Mouse (Mus musculus): ENCODE measurements around the gene Ehf.

Ehf gene

GRCm38 (mm10) chr2:103293751-103294150 is 9.3 kb downstream of the Ehf start:
- no peak for DNase-seq

GRCm38 (mm10) chr2:103293214-103293613 is 9.9 kb downstream of the Ehf start:
- no peak for DNase-seq

GRCm38 (mm10) chr2:103290705-103291269 is 12.3 kb downstream of the Ehf start:
- DNase-seq = no peak

GRCm38 (mm10) chr2:103290167-103290566 is 12.9 kb downstream of the Ehf start:
- no peak for DNase-seq

GRCm38 (mm10) chr2:103289407-103289950 is 13.6 kb downstream of the Ehf start:
- DNase-seq = no peak

- DNase-seq = no peak
Measured at GRCm38 (mm10) chr2:103287716-103288115, 15.4 kb downstream of the Ehf start.

GRCm38 (mm10) chr2:103285561-103285960 is 17.5 kb downstream of the Ehf start:
- no peak for DNase-seq

- no peak for DNase-seq
Measured at GRCm38 (mm10) chr2:103283730-103284129, 19.3 kb downstream of the Ehf start.

GRCm38 (mm10) chr2:103282184-103282750 is 20.8 kb downstream of the Ehf start:
- DNase-seq = no peak

- DNase-seq = no peak
Measured at GRCm38 (mm10) chr2:103279927-103280326, 23.2 kb downstream of the Ehf start.

- no peak for DNase-seq
Measured at GRCm38 (mm10) chr2:103278476-103278875, 24.6 kb downstream of the Ehf start.

GRCm38 (mm10) chr2:103277794-103278193 is 25.3 kb downstream of the Ehf start:
- DNase-seq = no peak

GRCm38 (mm10) chr2:103275316-103275960 is 27.6 kb downstream of the Ehf start:
- no peak for DNase-seq

- no peak for DNase-seq
Measured at GRCm38 (mm10) chr2:103274803-103275202, 28.3 kb downstream of the Ehf start.

- DNase-seq = no peak
Measured at GRCm38 (mm10) chr2:103274270-103274669, 28.8 kb downstream of the Ehf start.

- DNase-seq = no peak
Measured at GRCm38 (mm10) chr2:103271481-103271880, 31.6 kb downstream of the Ehf start.

GRCm38 (mm10) chr2:103270556-103271160 is 32.4 kb downstream of the Ehf start:
- DNase-seq = no peak

- DNase-seq = no peak
Measured at GRCm38 (mm10) chr2:103239086-103239485, 64.0 kb downstream of the Ehf start.

GRCm38 (mm10) chr2:103226781-103227180 is 76.3 kb downstream of the Ehf start:
- DNase-seq = no peak

GRCm38 (mm10) chr2:103220871-103221270 is 82.2 kb downstream of the Ehf start:
- no peak for DNase-seq

GRCm38 (mm10) chr2:103218323-103218722 is 84.8 kb downstream of the Ehf start:
- no peak for DNase-seq

GRCm38 (mm10) chr2:103215801-103216200 is 87.3 kb downstream of the Ehf start:
- no peak for DNase-seq

- no peak for DNase-seq
Measured at GRCm38 (mm10) chr2:103214861-103215260, 88.2 kb downstream of the Ehf start.

GRCm38 (mm10) chr2:103213547-103213946 is 89.5 kb downstream of the Ehf start:
- no peak for DNase-seq

All from cerebellum, adult 8-10 months (tissue).